Mouse (Mus musculus) midbrain, embryonic 14.5 days (tissue): Measurements from ENCODE around the gene Necab3. TPM values are rescaled to one million over a fixed set of nuclear protein-coding genes. Genes with fewer than 3 reads are reported as not detected.
A peak's percentile ranks its signal among the peaks of the same experiment; 100 is the strongest.

Experiments used
- ATAC-seq: fragments of 200-750 bp; cut with Nextera tagmentation; 2 replicates; pipeline ENCODE4 v1.8.0; 2017; ENCODE audit warnings: moderate number of reproducible peaks, moderate library complexity; ENCODE audit not compliant: low FRiP score, low TSS enrichment
- DNase-seq: peaks from one replicate; pipeline ENCODE4 v3.0.0-alpha.2; 2015
- H3K27ac ChIP-seq: fragments of 300-500 bp; sonication (generic); replicated peaks from 2 replicates; pipeline ENCODE4 v1.5.1; 2014; ENCODE audit warnings: mild to moderate bottlenecking, low read depth, low read length, moderate library complexity
- H3K27me3 ChIP-seq: fragments of 300-500 bp; sonication (generic); 2 replicates; pipeline ENCODE4 v1.6.1; 2014; ENCODE audit warnings: low read length, control low read depth, mixed read lengths; ENCODE audit not compliant: control insufficient read depth, insufficient read depth
- H3K36me3 ChIP-seq: fragments of 300-500 bp; sonication (generic); 2 replicates; pipeline ENCODE4 v1.6.1; 2014; ENCODE audit warnings: low read length, control low read depth; ENCODE audit not compliant: control insufficient read depth, insufficient read depth
- H3K4me1 ChIP-seq: fragments of 300-500 bp; sonication (generic); 2 replicates; pipeline ENCODE4 v1.6.1; 2014; ENCODE audit warnings: mild to moderate bottlenecking, antibody characterized with exemption, low read length, control low read depth; ENCODE audit not compliant: control insufficient read depth, insufficient read depth
- H3K4me2 ChIP-seq: fragments of 300-500 bp; sonication (generic); 2 replicates; pipeline ENCODE4 v1.6.1; 2014; ENCODE audit warnings: mild to moderate bottlenecking, low read length, moderate library complexity
- H3K4me3 ChIP-seq: fragments of 300-500 bp; sonication (generic); replicated peaks from 2 replicates; pipeline ENCODE4 v1.5.1; 2014; ENCODE audit warnings: low read depth, low read length
- H3K9ac ChIP-seq: fragments of 300-500 bp; sonication (generic); replicated peaks from 2 replicates; pipeline ENCODE4 v1.6.1; 2014; ENCODE audit warnings: mild to moderate bottlenecking, low read length, moderate library complexity
- H3K9me3 ChIP-seq: fragments of 300-500 bp; sonication (generic); 2 replicates; pipeline ENCODE4 v1.6.1; 2016; ENCODE audit warnings: low read length, control low read depth, mixed read lengths; ENCODE audit not compliant: control insufficient read depth
- WGBS: fragments of 180-500 bp; shearing (Covaris S2); extraction: QIAGEN DNeasy Blood & Tissue Kit; methylation state at CpG from one replicate; pipeline ENCODE4 v1.1.7; 2014; 5-methylcytosine and 5-hydroxymethylcytosine counted together
- polyA plus RNA-seq: library from polyadenylated mRNA; unstranded; fragments of >200 nt; fragmentation: Nextera tagmentation; extraction: Ambion mirVana; gene quantifications from 2 replicates; pipeline ENCODE4 v1.2.1, GENCODE M21; 2014

Gene Necab3
- 15.1 and 16.0 TPM in 2 replicates for polyA plus RNA-seq

DNA sequence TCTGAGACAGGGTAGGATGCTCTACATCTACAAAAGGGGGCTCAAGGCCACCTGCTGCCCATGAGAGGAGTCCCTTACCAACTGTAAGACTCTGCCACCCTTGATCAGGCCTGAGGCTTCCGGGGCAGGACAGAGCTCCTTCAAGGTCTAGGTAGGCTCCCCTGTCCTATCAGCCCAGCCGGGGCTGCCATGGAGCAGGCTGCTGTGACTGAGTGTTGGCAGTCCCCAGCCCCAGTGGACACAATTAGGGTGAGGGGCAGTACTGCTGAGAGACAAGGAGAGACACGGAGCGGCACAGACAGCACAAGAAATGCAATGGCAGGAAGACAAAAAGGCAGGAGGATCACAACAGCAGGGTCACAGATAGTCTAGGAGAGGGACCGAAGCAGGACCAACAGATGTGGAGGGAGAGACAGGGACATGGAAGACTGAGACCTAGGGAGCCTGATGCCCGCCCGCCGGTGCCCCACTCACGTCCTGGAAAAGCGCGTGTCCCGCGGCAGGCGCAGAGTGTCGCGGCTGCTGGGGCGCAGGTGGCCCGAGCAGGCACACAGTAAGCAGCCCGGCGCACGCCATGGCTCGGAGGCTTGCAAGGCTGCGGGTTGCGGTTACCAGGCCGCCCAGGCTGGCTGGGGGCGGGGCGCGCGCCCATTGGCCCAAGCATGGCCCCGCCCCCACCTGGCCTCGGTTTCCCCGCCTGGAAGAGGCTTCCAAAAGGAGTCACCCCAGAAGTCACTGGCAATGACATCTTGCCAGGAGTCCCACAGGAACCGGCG, at the start of gene Necab3:
Gene Necab3, minus strand, starts transcription at position 627 of the 776 bp plus-strand sequence.
- no peak within 1 kb of the TSS; the same call in 1 of the 2 replicates for H3K27ac ChIP-seq
- no peaks in the 10 kb centered on the region for H3K27me3 ChIP-seq
- H3K9me3 ChIP-seq: no peaks in the 10 kb centered on the region
- 3% methylated on average over 34 of the region's 34 CpGs for WGBS
- H3K4me3 ChIP-seq: peak within 1 kb of the TSS; percentile 36
- no peaks in the 10 kb centered on the region for H3K36me3 ChIP-seq
- DNase-seq: peak; percentile 78
- peak within 1 kb of the TSS; percentile 54 for H3K9ac ChIP-seq
- H3K4me2 ChIP-seq: peak within 1 kb of the TSS; percentile 74
- peaks cover 18% of the 10 kb centered on the region for H3K4me1 ChIP-seq
- ATAC-seq: peak; percentile 65

DNA sequence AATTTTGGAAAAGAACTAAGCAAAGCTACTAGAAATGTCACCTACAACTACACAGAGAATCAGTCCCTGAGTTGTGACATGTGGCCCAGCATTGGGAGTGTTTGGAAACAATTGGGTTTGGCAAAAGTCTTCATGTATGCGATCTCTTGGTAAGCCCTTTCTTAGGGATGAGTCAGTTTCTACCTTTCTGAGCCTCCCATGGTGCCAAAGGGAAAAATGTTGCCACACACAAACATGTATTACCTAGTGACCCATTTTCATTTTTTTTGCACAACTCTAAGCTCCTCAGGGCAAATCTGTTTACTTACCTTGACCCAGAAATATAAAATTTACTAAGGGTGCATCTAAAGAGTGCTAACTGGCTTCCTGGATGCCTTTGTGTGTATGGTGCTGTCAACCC, 48.3 kb upstream of the Necab3 start:
- WGBS: 97% methylated on average over 1 of the region's 1 CpGs
- H3K9ac ChIP-seq: no peak overlapping the region
- ATAC-seq: no peak

DNA sequence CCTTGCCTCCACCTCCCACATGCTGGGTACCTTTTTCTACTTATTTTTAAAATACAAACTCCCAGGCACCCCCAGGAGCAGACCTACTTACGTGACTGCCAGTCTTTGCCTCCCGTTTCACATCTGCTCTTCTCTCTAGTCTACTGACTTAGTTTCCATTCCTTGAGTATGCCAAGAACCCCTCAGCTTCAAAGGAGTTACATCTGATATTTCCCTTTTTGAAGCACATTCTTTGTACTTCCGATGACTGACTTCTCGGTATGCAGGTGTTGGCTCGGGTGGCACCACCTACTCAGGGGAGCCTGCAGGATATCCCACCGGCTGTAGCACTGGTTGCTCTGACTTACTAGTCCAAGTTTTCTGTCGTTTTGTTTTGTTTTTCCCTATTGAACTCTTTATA, 45.5 kb upstream of the Necab3 start:
- Histone ChIP-seq H3K27me3 (no peaks in the 10 kb centered on the region), H3K36me3 (no peaks in the 10 kb centered on the region), H3K4me3 (peak overlapping the region; percentile 23), H3K9ac (no peak overlapping the region), H3K4me2 (peak overlapping the region; percentile 65), H3K4me1 (peaks cover 7% of the 10 kb centered on the region), H3K27ac (no peak overlapping the region), H3K9me3 (no peaks in the 10 kb centered on the region)
- no peak for DNase-seq
- 44% methylated on average over 7 of the region's 7 CpGs for WGBS
- no peak for ATAC-seq

More for the DNA sequence above, 48.3 kb upstream of the Necab3 start:
- Histone ChIP-seq H3K4me3 (no peak overlapping the region), H3K4me1 (peaks cover 7% of the 10 kb centered on the region), H3K9me3 (no peaks in the 10 kb centered on the region), H3K4me2 (no peak overlapping the region), H3K36me3 (no peaks in the 10 kb centered on the region), H3K27me3 (no peaks in the 10 kb centered on the region), H3K27ac (no peak overlapping the region)
- DNase-seq: no peak

DNA sequence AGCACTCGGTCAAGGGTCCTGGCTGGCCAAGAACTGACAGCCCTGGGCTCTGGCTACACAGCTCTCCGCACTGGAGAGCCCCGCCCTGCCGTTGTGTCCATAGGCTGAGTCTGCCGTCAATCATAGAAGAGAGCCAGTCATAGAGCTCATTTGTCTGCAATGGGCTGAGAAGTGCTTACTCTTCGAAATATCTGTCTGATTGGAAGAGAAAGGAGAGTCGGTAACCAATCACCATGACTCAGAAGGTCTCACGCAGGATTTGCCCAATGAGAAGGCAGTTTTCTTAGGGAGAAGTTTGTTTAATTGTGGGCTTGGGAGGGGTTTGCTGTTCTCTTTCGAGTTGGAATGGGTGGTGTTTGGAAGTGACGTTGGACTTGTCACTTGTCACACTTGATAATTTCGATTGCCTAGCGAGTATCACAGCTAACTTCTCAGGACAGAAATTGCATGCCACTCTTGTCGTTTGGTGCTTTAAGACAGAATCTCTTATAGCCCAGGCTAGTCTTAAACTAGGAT, 45.0 kb upstream of the Necab3 start, which contains the start of gene Pxmp4:
Gene Pxmp4, minus strand, starts transcription at position 71 of the 516 bp plus-strand sequence.
- H3K9ac ChIP-seq: peak within 1 kb of the TSS; percentile 73
- no peaks in the 10 kb centered on the region for H3K36me3 ChIP-seq
- DNase-seq (peak; percentile 97), ATAC-seq (peak; percentile 100)
- under 1% methylated on average over 13 of the region's 13 CpGs for WGBS
- peak within 1 kb of the TSS; percentile 60; the same call in 1 of the 2 replicates for H3K27ac ChIP-seq
- no peaks in the 10 kb centered on the region for H3K27me3 ChIP-seq
- H3K4me3 ChIP-seq: peak within 1 kb of the TSS; percentile 68
- H3K9me3 ChIP-seq: no peaks in the 10 kb centered on the region
- peaks cover 7% of the 10 kb centered on the region for H3K4me1 ChIP-seq
- H3K4me2 ChIP-seq: peak within 1 kb of the TSS; percentile 65

DNA sequence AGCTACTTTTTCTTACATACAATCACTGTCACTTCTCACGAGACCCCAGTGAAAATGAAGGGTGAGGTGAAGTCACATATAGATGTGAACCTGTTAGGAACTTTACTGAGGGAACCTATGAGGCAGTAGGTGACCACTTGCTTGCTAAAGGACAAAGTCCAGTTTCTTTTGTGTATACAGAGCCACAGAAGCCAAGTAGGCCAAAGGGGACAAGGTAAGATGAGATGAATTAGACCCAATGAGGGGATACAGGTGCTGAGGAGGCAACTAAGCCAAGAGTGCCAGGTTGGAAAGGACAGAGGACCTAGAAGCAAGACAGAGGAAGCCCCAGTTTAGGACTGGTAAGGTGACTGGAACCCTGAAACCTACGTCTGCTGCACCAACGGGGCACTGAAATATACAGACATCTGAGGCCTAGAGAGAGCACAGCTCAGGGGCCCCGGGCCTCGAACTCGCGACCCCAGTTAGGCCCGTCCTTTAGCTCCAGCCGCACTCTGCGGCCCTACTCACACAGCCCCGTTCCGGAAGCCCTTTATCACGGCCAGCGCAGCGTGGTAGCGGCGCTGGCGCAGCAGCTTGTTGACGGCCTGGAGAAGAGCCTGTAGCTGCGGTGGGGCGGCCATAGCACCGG, 44.4 kb upstream of the Necab3 start:
- peak overlapping the region; percentile 73 for H3K9ac ChIP-seq
- ATAC-seq (no peak), DNase-seq (no peak)
- peak overlapping the region; percentile 60; the same call in 1 of the 2 replicates for H3K27ac ChIP-seq
- H3K36me3 ChIP-seq: no peaks in the 10 kb centered on the region
- H3K4me1 ChIP-seq: peaks cover 7% of the 10 kb centered on the region
- peak overlapping the region; percentile 68 for H3K4me3 ChIP-seq
- 21% methylated on average over 21 of the region's 22 CpGs for WGBS
- H3K9me3 ChIP-seq: no peaks in the 10 kb centered on the region
- H3K4me2 ChIP-seq: peak overlapping the region; percentile 65
- no peaks in the 10 kb centered on the region for H3K27me3 ChIP-seq

DNA sequence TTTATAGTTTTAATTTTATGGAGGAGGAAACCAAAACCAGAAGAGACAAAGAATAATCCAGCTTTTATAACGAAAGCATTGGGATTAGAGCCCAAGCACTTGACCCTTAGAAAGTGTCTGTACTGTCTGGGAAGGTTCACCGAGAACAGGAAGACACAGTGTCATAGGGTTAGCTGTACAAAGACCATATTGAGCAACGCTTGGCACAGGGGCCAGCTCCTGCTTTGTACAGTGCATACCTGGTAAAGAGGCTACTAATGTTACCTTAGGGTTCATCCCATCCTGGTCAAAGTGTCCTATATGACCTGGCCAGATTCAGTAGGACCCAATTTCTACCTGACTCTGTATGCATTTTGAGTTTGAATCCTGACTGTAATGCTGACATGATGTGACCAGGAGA, 42.6 kb upstream of the Necab3 start:
- no peak overlapping the region for H3K9ac ChIP-seq
- no peaks in the 10 kb centered on the region for H3K27me3 ChIP-seq
- H3K9me3 ChIP-seq: no peaks in the 10 kb centered on the region
- peaks cover 7% of the 10 kb centered on the region for H3K4me1 ChIP-seq
- H3K4me3 ChIP-seq: no peak overlapping the region
- H3K4me2 ChIP-seq: no peak overlapping the region
- no peaks in the 10 kb centered on the region for H3K36me3 ChIP-seq
- no peak for DNase-seq
- H3K27ac ChIP-seq: no peak overlapping the region
- 82% methylated on average over 3 of the region's 3 CpGs for WGBS
- ATAC-seq: no peak

DNA sequence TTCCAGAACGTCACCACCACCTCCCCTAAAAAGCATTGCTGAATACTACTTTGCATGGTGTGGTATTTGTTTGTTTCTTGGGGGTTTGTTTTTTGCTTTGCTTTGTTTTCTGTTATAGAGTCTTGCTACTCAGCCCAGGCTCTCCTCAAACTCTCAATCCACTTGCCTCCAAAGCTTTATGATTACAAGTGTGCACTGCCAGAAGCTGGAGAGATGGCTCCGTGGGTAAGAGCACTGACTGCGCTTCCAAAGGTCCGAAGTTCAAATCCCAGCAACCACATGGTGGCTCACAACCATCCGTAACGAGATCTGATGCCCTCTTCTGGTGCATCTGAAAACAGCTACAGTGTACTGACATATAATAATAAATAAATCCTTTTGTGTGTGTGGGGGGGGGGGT, 41.9 kb upstream of the Necab3 start:
- H3K4me3 ChIP-seq: no peak overlapping the region
- no peaks in the 10 kb centered on the region for H3K9me3 ChIP-seq
- H3K27ac ChIP-seq: no peak overlapping the region
- DNase-seq (no peak), ATAC-seq (no peak)
- 70% methylated on average over 6 of the region's 6 CpGs for WGBS
- peaks cover 7% of the 10 kb centered on the region for H3K4me1 ChIP-seq
- no peaks in the 10 kb centered on the region for H3K36me3 ChIP-seq
- H3K9ac ChIP-seq: no peak overlapping the region
- no peak overlapping the region for H3K4me2 ChIP-seq
- no peaks in the 10 kb centered on the region for H3K27me3 ChIP-seq

DNA sequence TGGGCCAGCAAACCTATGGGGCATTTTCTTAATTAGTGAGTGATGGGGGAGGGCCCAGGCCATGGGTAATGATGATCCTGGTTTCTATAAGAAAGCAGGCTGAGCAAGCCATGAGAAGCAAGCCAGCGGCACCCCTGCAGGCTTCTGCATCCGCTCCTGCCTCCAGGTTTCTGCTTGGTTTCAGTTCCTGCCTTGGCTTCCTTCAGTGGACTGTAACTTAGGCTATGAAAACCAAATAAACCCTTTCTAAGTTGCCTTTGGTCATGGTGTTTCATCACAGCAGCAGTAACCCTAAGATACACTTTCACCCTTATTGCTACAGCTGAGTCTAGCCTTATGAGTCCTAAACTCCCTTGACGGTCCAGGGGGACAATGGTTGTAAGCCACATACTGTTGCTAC, 38.7 kb upstream of the Necab3 start:
- Histone ChIP-seq H3K27ac (no peak overlapping the region), H3K4me1 (no peaks in the 10 kb centered on the region), H3K27me3 (no peaks in the 10 kb centered on the region), H3K9ac (no peak overlapping the region), H3K4me2 (no peak overlapping the region), H3K36me3 (no peaks in the 10 kb centered on the region), H3K4me3 (no peak overlapping the region), H3K9me3 (no peaks in the 10 kb centered on the region)
- ATAC-seq (no peak), DNase-seq (no peak)
- 91% methylated on average over 3 of the region's 3 CpGs for WGBS
